Mouse (Mus musculus) embryo, embryonic 9.5 days (tissue): ENCODE measurements at regions not wholly inside any gene's neighbourhood (a gene's known extent, or its start where the extent isn't known, plus 50 kb on each side); places are given as distances from the start of the nearest gene placed in this dataset.

Experiments used
- DNase-seq: peaks from one replicate; pipeline ENCODE4 v3.0.0-alpha.2; 2017; ENCODE audit errors: extremely low spot score

- DNase-seq: no peak
Observed at GRCm38 (mm10) chr6:127341604-127342003, 105.0 kb upstream of the Parp11 start.

GRCm38 (mm10) chr6:127348770-127349409 lies 97.8 kb upstream of the Parp11 start:
- no peak for DNase-seq

- no peak for DNase-seq
Observed at GRCm38 (mm10) chr6:127349479-127350110, 97.0 kb upstream of the Parp11 start.

GRCm38 (mm10) chr6:127351691-127352090 lies 94.9 kb upstream of the Parp11 start:
- no peak for DNase-seq

- no peak for DNase-seq
Observed at GRCm38 (mm10) chr6:127355112-127355511, 91.5 kb upstream of the Parp11 start.

GRCm38 (mm10) chr6:127356442-127356841 lies 90.2 kb upstream of the Parp11 start:
- DNase-seq: no peak

GRCm38 (mm10) chr6:127358805-127359204 lies 87.8 kb upstream of the Parp11 start:
- no peak for DNase-seq

GRCm38 (mm10) chr6:127359391-127359874 lies 87.2 kb upstream of the Parp11 start:
- DNase-seq: peak; percentile 64

- DNase-seq: no peak
Observed at GRCm38 (mm10) chr6:127362166-127362565, 84.5 kb upstream of the Parp11 start.

GRCm38 (mm10) chr6:127362966-127363752 lies 83.5 kb upstream of the Parp11 start:
- DNase-seq: peak; percentile 58

- DNase-seq: no peak
Observed at GRCm38 (mm10) chr6:127363871-127364590, 82.6 kb upstream of the Parp11 start.

- no peak for DNase-seq
Observed at GRCm38 (mm10) chr6:127364591-127365187, 82.0 kb upstream of the Parp11 start.

GRCm38 (mm10) chr6:127365246-127365645 lies 81.4 kb upstream of the Parp11 start:
- DNase-seq: no peak

- no peak for DNase-seq
Observed at GRCm38 (mm10) chr6:127365651-127366050, 81.0 kb upstream of the Parp11 start.

GRCm38 (mm10) chr6:127373052-127373451 lies 73.6 kb upstream of the Parp11 start:
- no peak for DNase-seq

- DNase-seq: no peak
Observed at GRCm38 (mm10) chr6:127373797-127374463, 72.7 kb upstream of the Parp11 start.

- DNase-seq: no peak
Observed at GRCm38 (mm10) chr6:127374464-127375143, 72.0 kb upstream of the Parp11 start.

GRCm38 (mm10) chr6:127375144-127375529 lies 71.5 kb upstream of the Parp11 start:
- no peak for DNase-seq

GRCm38 (mm10) chr6:127375711-127376199 lies 70.9 kb upstream of the Parp11 start:
- no peak for DNase-seq

GRCm38 (mm10) chr6:127378701-127379100 lies 67.9 kb upstream of the Parp11 start:
- DNase-seq: no peak
